Mouse (Mus musculus) testis, adult 2 months (tissue): ENCODE results near the gene Sema6b. TPM values are rescaled to one million over a fixed set of nuclear protein-coding genes. Genes with fewer than 3 reads are reported as not detected.

Experiments
- H3K27ac ChIP-seq: fragments of 200-500 bp; 2 replicates; pipeline ENCODE4 v1.5.1; 2012; ENCODE audit warnings: low read depth, low read length; ENCODE audit not compliant: control insufficient read depth, insufficient read depth
- H3K27me3 ChIP-seq: fragments of 200-500 bp; 2 replicates; pipeline ENCODE4 v1.6.1; 2012; ENCODE audit warnings: mild to moderate bottlenecking, low read length, moderate library complexity; ENCODE audit not compliant: control insufficient read depth, insufficient read depth
- H3K36me3 ChIP-seq: fragments of 200-500 bp; 2 replicates; pipeline ENCODE4 v1.6.1; 2012; ENCODE audit warnings: mild to moderate bottlenecking, low read length; ENCODE audit not compliant: control insufficient read depth, insufficient read depth
- H3K4me1 ChIP-seq: fragments of 200-500 bp; 2 replicates; pipeline ENCODE4 v1.6.1; 2012; ENCODE audit warnings: low read length; ENCODE audit not compliant: control insufficient read depth, insufficient read depth
- H3K4me3 ChIP-seq: fragments of 200-500 bp; 2 replicates; pipeline ENCODE4 v1.5.1; 2012; ENCODE audit warnings: low read depth, mild to moderate bottlenecking, low read length, moderate library complexity, mixed read lengths; ENCODE audit not compliant: control insufficient read depth
- CTCF ChIP-seq: fragments of 200-500 bp; IDR thresholded peaks from 2 replicates; pipeline ENCODE4 v1.5.1; 2012; ENCODE audit warnings: low read depth, mild to moderate bottlenecking, inconsistent platforms, low read length, moderate library complexity; ENCODE audit not compliant: control insufficient read depth, insufficient read depth, insufficient replicate concordance
- POLR2A ChIP-seq: fragments of 200-500 bp; IDR thresholded peaks from 2 replicates; pipeline ENCODE4 v1.6.1; 2012; ENCODE audit warnings: low read depth, mild to moderate bottlenecking, inconsistent platforms, low read length, moderate library complexity; ENCODE audit not compliant: control insufficient read depth
- polyA plus RNA-seq: library from polyadenylated mRNA; depleted of rRNA; stranded (reverse); fragments of >200 nt; gene quantifications from 2 replicates; pipeline ENCODE4 v1.2.3, GENCODE M21; 2012; rRNA removed

Sema6b gene
- polyA plus RNA-seq, 1 experiment, result 0.28 TPM

GRCm38 (mm10) chr17:56074097-56074826, 65.9 kb downstream of the Sema6b start:
- no peak; the same call in 1 of the 2 replicates for TF ChIP-seq POLR2A
- no peak for TF ChIP-seq CTCF
- peak overlapping the region; percentile 99 for H3K27ac ChIP-seq
- peaks cover 2% of the 10 kb centered on the region for H3K4me1 ChIP-seq
- H3K4me3 ChIP-seq, result peak overlapping the region; percentile 95
- peaks cover 2% of the 10 kb centered on the region; the same call in 1 of the 2 replicates for H3K36me3 ChIP-seq
- H3K27me3 ChIP-seq, result no peaks in the 10 kb centered on the region

Other genes with a start within 250 kb of the Sema6b start
- 0.19 and 0.59 TPM in 2 replicates for gene Zfp959, start 248.2 kb downstream of the Sema6b start, polyA plus RNA-seq
- 0.24 and 0.48 TPM in 2 replicates for gene Zfp119b, start 190.8 kb downstream of the Sema6b start, polyA plus RNA-seq
- 0.53 and 0.75 TPM in 2 replicates for gene Ebi3, start 187.7 kb downstream of the Sema6b start, polyA plus RNA-seq
- 4.9 TPM in 2 replicates for gene Yju2, start 181.2 kb downstream of the Sema6b start, polyA plus RNA-seq
- 0.63 and 1.1 TPM in 2 replicates for gene Shd, start 169.9 kb downstream of the Sema6b start, polyA plus RNA-seq
- 2.3 and 2.4 TPM in 2 replicates for gene Fsd1, start 153.8 kb downstream of the Sema6b start, polyA plus RNA-seq
- gene Stap2, start 134.8 kb downstream of the Sema6b start, polyA plus RNA-seq, result 18.4 and 19.1 TPM in 2 replicates
- gene Mpnd, start 134.6 kb downstream of the Sema6b start, polyA plus RNA-seq, result 12.7 and 13.1 TPM in 2 replicates
- 91.9 and 105 TPM in 2 replicates for gene Sh3gl1, start 103.7 kb downstream of the Sema6b start, polyA plus RNA-seq
- 70.3 and 71.8 TPM in 2 replicates for gene Chaf1a, start 99.9 kb downstream of the Sema6b start, polyA plus RNA-seq
- 646 and 694 TPM in 2 replicates for gene Ubxn6, start 65.3 kb downstream of the Sema6b start, polyA plus RNA-seq
- gene Hdgfl2, start 60.7 kb downstream of the Sema6b start, polyA plus RNA-seq, result 115 and 135 TPM in 2 replicates
- gene Plin4, start 30.5 kb downstream of the Sema6b start, polyA plus RNA-seq, result 1.5 and 4.2 TPM in 2 replicates
- 1.7 and 2.7 TPM in 2 replicates for gene Plin5, start 22.7 kb downstream of the Sema6b start, polyA plus RNA-seq
- 3.7 and 5.7 TPM in 2 replicates for gene Lrg1, start 18.3 kb downstream of the Sema6b start, polyA plus RNA-seq
- 0.29 and 0.31 TPM in 2 replicates for gene Tnfaip8l1, start 22.1 kb upstream of the Sema6b start, polyA plus RNA-seq
- gene Mydgf, start 43.6 kb upstream of the Sema6b start, polyA plus RNA-seq, result 49.9 and 56.7 TPM in 2 replicates
- 12.8 and 15.0 TPM in 2 replicates for gene Dpp9, start 78.6 kb upstream of the Sema6b start, polyA plus RNA-seq
- gene Fem1a, start 116.5 kb upstream of the Sema6b start, polyA plus RNA-seq, result 5.7 and 7.0 TPM in 2 replicates
- gene Ticam1, start 136.4 kb upstream of the Sema6b start, polyA plus RNA-seq, result 3.4 and 3.7 TPM in 2 replicates
- 21.9 and 22.3 TPM in 2 replicates for gene Plin3, start 152.5 kb upstream of the Sema6b start, polyA plus RNA-seq
- gene Arrdc5, start 159.9 kb upstream of the Sema6b start, polyA plus RNA-seq, result 274 and 296 TPM in 2 replicates
- 41.1 and 43.1 TPM in 2 replicates for gene Uhrf1, start 163.0 kb upstream of the Sema6b start, polyA plus RNA-seq
- gene Kdm4b, start 185.7 kb upstream of the Sema6b start, polyA plus RNA-seq, result 20.0 and 21.9 TPM in 2 replicates